Mouse (Mus musculus) gonadal fat pad, adult 2 months (tissue): ENCODE data around the gene Pcnx. TPM values are rescaled to one million over a fixed set of nuclear protein-coding genes. Genes with fewer than 3 reads are reported as not detected.

Experiments used
- DNase-seq: peaks from one replicate; pipeline ENCODE4 v3.0.0-alpha.2; 2012; ENCODE audit warnings: low read depth
- polyA plus RNA-seq: library from polyadenylated mRNA; depleted of rRNA; stranded (reverse); fragments of >200 nt; gene quantifications from 2 replicates; pipeline ENCODE4 v1.2.3, GENCODE M21; 2012

The Pcnx gene
- polyA plus RNA-seq, 1 experiment: 30.1 TPM

GRCm38 (mm10) chr12:81904456-81904855, 44.6 kb downstream of the Pcnx start:
- no peak for DNase-seq

GRCm38 (mm10) chr12:81905865-81906264, 46.0 kb downstream of the Pcnx start:
- peak; percentile 67 for DNase-seq

GRCm38 (mm10) chr12:81907741-81908357, 48.0 kb downstream of the Pcnx start:
- DNase-seq: no peak

- DNase-seq: no peak
Measured at GRCm38 (mm10) chr12:81910439-81910838, 50.6 kb downstream of the Pcnx start.

- DNase-seq: no peak
Measured at GRCm38 (mm10) chr12:81915176-81915950, 55.5 kb downstream of the Pcnx start.

GRCm38 (mm10) chr12:81918346-81918745, 58.5 kb downstream of the Pcnx start:
- no peak for DNase-seq

- no peak for DNase-seq
Measured at GRCm38 (mm10) chr12:81918886-81919285, 59.1 kb downstream of the Pcnx start.

- no peak for DNase-seq
Measured at GRCm38 (mm10) chr12:81920027-81920426, 60.2 kb downstream of the Pcnx start.

- DNase-seq: no peak
Measured at GRCm38 (mm10) chr12:81920614-81921013, 60.8 kb downstream of the Pcnx start.

- no peak for DNase-seq
Measured at GRCm38 (mm10) chr12:81921785-81922184, 62.0 kb downstream of the Pcnx start.

- no peak for DNase-seq
Measured at GRCm38 (mm10) chr12:81922838-81923237, 63.0 kb downstream of the Pcnx start.

GRCm38 (mm10) chr12:81927163-81927562, 67.3 kb downstream of the Pcnx start:
- no peak for DNase-seq

GRCm38 (mm10) chr12:81927643-81928381, 68.0 kb downstream of the Pcnx start:
- no peak for DNase-seq

GRCm38 (mm10) chr12:81928382-81928770, 68.6 kb downstream of the Pcnx start:
- no peak for DNase-seq

GRCm38 (mm10) chr12:81932015-81932414, 72.2 kb downstream of the Pcnx start:
- no peak for DNase-seq

- no peak for DNase-seq
Measured at GRCm38 (mm10) chr12:81933430-81933829, 73.6 kb downstream of the Pcnx start.

- no peak for DNase-seq
Measured at GRCm38 (mm10) chr12:81934510-81934909, 74.7 kb downstream of the Pcnx start.

GRCm38 (mm10) chr12:81936066-81936465, 76.2 kb downstream of the Pcnx start:
- DNase-seq: no peak

- DNase-seq: no peak
Measured at GRCm38 (mm10) chr12:81941191-81941590, 81.4 kb downstream of the Pcnx start.

GRCm38 (mm10) chr12:81943331-81944062, 83.7 kb downstream of the Pcnx start:
- no peak for DNase-seq

- DNase-seq: no peak
Measured at GRCm38 (mm10) chr12:81949026-81949425, 89.2 kb downstream of the Pcnx start.

GRCm38 (mm10) chr12:81950016-81950415, 90.2 kb downstream of the Pcnx start:
- no peak for DNase-seq
